Mouse (Mus musculus) limb, embryonic 12.5 days (tissue): ENCODE results near the gene Hck. TPM values are rescaled to one million over a fixed set of nuclear protein-coding genes. Genes with fewer than 3 reads are reported as not detected.

ENCODE experiments used
- ATAC-seq: fragments of 200-750 bp; cut with Nextera tagmentation; 2 replicates; pipeline ENCODE4 v1.8.0; 2017; ENCODE audit warnings: low read depth, moderate TSS enrichment; ENCODE audit not compliant: insufficient number of reproducible peaks, insufficient read depth, low FRiP score, low TSS enrichment
- H3K27ac ChIP-seq: fragments of 300-500 bp; sonication (generic); 2 replicates; pipeline ENCODE4 v1.5.1; 2016; ENCODE audit warnings: mild to moderate bottlenecking, moderate library complexity
- H3K27me3 ChIP-seq: fragments of 300-500 bp; sonication (generic); 2 replicates; pipeline ENCODE4 v1.6.1; 2016; ENCODE audit warnings: mild to moderate bottlenecking, moderate library complexity
- H3K36me3 ChIP-seq: fragments of 300-500 bp; sonication (generic); 2 replicates; pipeline ENCODE4 v1.6.1; 2016; ENCODE audit warnings: mild to moderate bottlenecking, moderate library complexity
- H3K4me1 ChIP-seq: fragments of 300-500 bp; sonication (generic); replicated peaks from 2 replicates; pipeline ENCODE4 v1.6.1; 2016
- H3K4me2 ChIP-seq: fragments of 300-500 bp; sonication (generic); 2 replicates; pipeline ENCODE4 v1.6.1; 2016; ENCODE audit warnings: mild to moderate bottlenecking, moderate library complexity
- H3K4me3 ChIP-seq: fragments of 300-500 bp; sonication (generic); replicated peaks from 2 replicates; pipeline ENCODE4 v1.5.1; 2016; ENCODE audit warnings: mild to moderate bottlenecking
- H3K9ac ChIP-seq: fragments of 300-500 bp; sonication (generic); replicated peaks from 2 replicates; pipeline ENCODE4 v1.6.1; 2016; ENCODE audit warnings: mild to moderate bottlenecking, moderate library complexity
- H3K9me3 ChIP-seq: fragments of 300-500 bp; sonication (generic); 2 replicates; pipeline ENCODE4 v1.6.1; 2016; ENCODE audit warnings: mild to moderate bottlenecking, moderate library complexity
- WGBS: fragments of 180-500 bp; shearing (Covaris S2); methylation state at CpG from one replicate; pipeline ENCODE4 v1.1.7; 2016; 5-methylcytosine and 5-hydroxymethylcytosine counted together
- polyA plus RNA-seq: library from polyadenylated mRNA; unstranded; fragments of >200 nt; fragmentation: Nextera tagmentation; extraction: Ambion mirVana; gene quantifications from 2 replicates; pipeline ENCODE4 v1.2.1, GENCODE M21; 2016

Gene Hck
- polyA plus RNA-seq, 1 experiment from 2014 or later = 2.9 TPM

GRCm38 (mm10) chr2:153175995-153176570, 67.8 kb downstream of the Hck start:
- ATAC-seq = no peak
- 67% methylated on average over 8 of the region's 8 CpGs for WGBS
- H3K9me3 ChIP-seq = no peaks in the 10 kb centered on the region

GRCm38 (mm10) chr2:153177188-153177587, 68.9 kb downstream of the Hck start:
- Histone ChIP-seq H3K4me3 (no peak overlapping the region), H3K36me3 (peaks cover 39% of the 10 kb centered on the region), H3K27ac (no peak overlapping the region), H3K9ac (no peak overlapping the region), H3K27me3 (no peaks in the 10 kb centered on the region), H3K4me2 (no peak overlapping the region), H3K4me1 (0 out of 2 replicates have a peak, but pooled peaks cover 4% of the 10 kb centered on the region), H3K9me3 (no peaks in the 10 kb centered on the region)
- WGBS = 89% methylated on average over 3 of the region's 3 CpGs
- ATAC-seq = no peak

More at GRCm38 (mm10) chr2:153175995-153176570, 67.8 kb downstream of the Hck start:
- Histone ChIP-seq H3K36me3 (peaks cover 30% of the 10 kb centered on the region), H3K27ac (no peak overlapping the region), H3K4me1 (0 out of 2 replicates have a peak, but pooled peaks cover 4% of the 10 kb centered on the region), H3K4me2 (no peak overlapping the region), H3K27me3 (no peaks in the 10 kb centered on the region), H3K9ac (no peak overlapping the region), H3K4me3 (no peak overlapping the region)

GRCm38 (mm10) chr2:153179126-153179860, 71.0 kb downstream of the Hck start:
- H3K4me1 ChIP-seq = 0 out of 2 replicates have a peak, but pooled peaks cover 4% of the 10 kb centered on the region
- ATAC-seq = no peak
- no peak overlapping the region for H3K4me3 ChIP-seq
- no peaks in the 10 kb centered on the region for H3K9me3 ChIP-seq
- no peak overlapping the region for H3K27ac ChIP-seq
- 86% methylated on average over 10 of the region's 10 CpGs for WGBS
- H3K27me3 ChIP-seq = no peaks in the 10 kb centered on the region
- H3K4me2 ChIP-seq = no peak overlapping the region
- peaks cover 59% of the 10 kb centered on the region for H3K36me3 ChIP-seq
- H3K9ac ChIP-seq = no peak overlapping the region

GRCm38 (mm10) chr2:153179961-153180360, 71.7 kb downstream of the Hck start:
- WGBS = 84% methylated on average over 3 of the region's 3 CpGs
- H3K27me3 ChIP-seq = no peaks in the 10 kb centered on the region
- H3K4me2 ChIP-seq = no peak overlapping the region
- H3K9me3 ChIP-seq = no peaks in the 10 kb centered on the region
- 0 out of 2 replicates have a peak, but pooled peaks cover 4% of the 10 kb centered on the region for H3K4me1 ChIP-seq
- peaks cover 63% of the 10 kb centered on the region for H3K36me3 ChIP-seq
- H3K9ac ChIP-seq = no peak overlapping the region
- ATAC-seq = no peak
- H3K4me3 ChIP-seq = no peak overlapping the region
- no peak overlapping the region for H3K27ac ChIP-seq

- no peaks in the 10 kb centered on the region for H3K9me3 ChIP-seq
- H3K4me1 ChIP-seq = no peaks in the 10 kb centered on the region
- H3K36me3 ChIP-seq = peaks cover 97% of the 10 kb centered on the region
- no peak overlapping the region for H3K4me2 ChIP-seq
- no peak overlapping the region for H3K4me3 ChIP-seq
- WGBS = 63% methylated on average over 2 of the region's 2 CpGs
- no peak for ATAC-seq
- H3K27ac ChIP-seq = no peak overlapping the region
- H3K27me3 ChIP-seq = no peaks in the 10 kb centered on the region
- no peak overlapping the region for H3K9ac ChIP-seq
These were observed 77.9 kb downstream of the Hck start for GRCm38 (mm10) chr2:153186176-153186591.

GRCm38 (mm10) chr2:153187848-153188247, 79.6 kb downstream of the Hck start:
- H3K4me2 ChIP-seq = no peak overlapping the region
- no peaks in the 10 kb centered on the region for H3K9me3 ChIP-seq
- H3K9ac ChIP-seq = no peak overlapping the region
- H3K4me3 ChIP-seq = no peak overlapping the region
- no peaks in the 10 kb centered on the region for H3K4me1 ChIP-seq
- WGBS = 90% methylated on average over 2 of the region's 2 CpGs
- no peaks in the 10 kb centered on the region for H3K27me3 ChIP-seq
- peaks cover 100% of the 10 kb centered on the region for H3K36me3 ChIP-seq
- no peak overlapping the region for H3K27ac ChIP-seq
- no peak for ATAC-seq

- Histone ChIP-seq H3K4me2 (no peak overlapping the region), H3K27me3 (no peaks in the 10 kb centered on the region), H3K27ac (no peak overlapping the region), H3K9me3 (no peaks in the 10 kb centered on the region), H3K4me1 (no peaks in the 10 kb centered on the region), H3K4me3 (no peak overlapping the region), H3K9ac (no peak overlapping the region), H3K36me3 (peaks cover 94% of the 10 kb centered on the region)
- no peak for ATAC-seq
- 82% methylated on average over 2 of the region's 2 CpGs for WGBS
These were observed 83.0 kb downstream of the Hck start for GRCm38 (mm10) chr2:153191242-153191641.

GRCm38 (mm10) chr2:153194255-153194654, 86.0 kb downstream of the Hck start:
- no peak for ATAC-seq
- Histone ChIP-seq H3K27ac (no peak overlapping the region), H3K4me1 (no peaks in the 10 kb centered on the region), H3K9ac (no peak overlapping the region), H3K27me3 (no peaks in the 10 kb centered on the region), H3K4me3 (no peak overlapping the region), H3K36me3 (peaks cover 89% of the 10 kb centered on the region), H3K4me2 (no peak overlapping the region), H3K9me3 (no peaks in the 10 kb centered on the region)
- 88% methylated on average over 3 of the region's 3 CpGs for WGBS

GRCm38 (mm10) chr2:153198485-153198884, 90.2 kb downstream of the Hck start:
- WGBS = 75% methylated on average over 5 of the region's 5 CpGs
- no peak overlapping the region for H3K4me3 ChIP-seq
- no peak overlapping the region for H3K4me2 ChIP-seq
- H3K27ac ChIP-seq = no peak overlapping the region
- peaks cover 84% of the 10 kb centered on the region for H3K36me3 ChIP-seq
- H3K4me1 ChIP-seq = no peaks in the 10 kb centered on the region
- H3K9me3 ChIP-seq = no peaks in the 10 kb centered on the region
- no peaks in the 10 kb centered on the region for H3K27me3 ChIP-seq
- H3K9ac ChIP-seq = no peak overlapping the region
- no peak for ATAC-seq

GRCm38 (mm10) chr2:153199114-153199513, 90.8 kb downstream of the Hck start:
- Histone ChIP-seq H3K9ac (no peak overlapping the region), H3K4me2 (no peak overlapping the region), H3K36me3 (peaks cover 87% of the 10 kb centered on the region), H3K9me3 (no peaks in the 10 kb centered on the region), H3K27me3 (no peaks in the 10 kb centered on the region), H3K4me1 (no peaks in the 10 kb centered on the region), H3K27ac (no peak overlapping the region), H3K4me3 (no peak overlapping the region)
- no peak for ATAC-seq
- WGBS = 93% methylated on average over 2 of the region's 2 CpGs
